Comparison of ENCODE assay signal across 10 mouse cellular contexts in the genomic region with DNA sequence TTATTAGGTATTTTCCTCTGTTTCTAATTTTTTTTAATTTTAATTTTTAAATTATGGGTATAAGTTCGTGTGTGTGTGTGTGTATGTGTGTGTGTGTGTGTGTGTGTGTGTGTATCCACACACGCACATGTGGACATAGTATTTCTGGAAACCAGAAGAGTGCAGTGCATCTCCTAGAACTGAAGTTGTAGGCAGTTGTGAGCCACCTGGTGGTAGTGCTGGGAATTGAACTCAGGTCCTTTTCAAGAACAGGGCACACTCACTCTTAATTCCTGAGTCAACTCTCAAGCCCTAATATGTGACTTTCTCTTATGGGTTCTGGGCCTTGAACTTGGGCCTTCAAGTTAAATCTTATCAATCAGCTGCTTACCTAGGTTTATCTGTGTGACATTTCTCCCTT. TPM values are rescaled to one million over a fixed set of nuclear protein-coding genes. Genes with fewer than 3 reads are reported as not detected.
A peak's percentile ranks its signal among the peaks of the same experiment; 100 is the strongest.
DNase-seq lines count a peak whose midpoint lies in the region; ATAC-seq lines count a peak whose summit lies in the region.
"Had no signal": no experiment of that assay in that cellular context is flagged by ENCODE, and none has a peak within 500 bp of the region (broad histone marks: within the 10 kb centered on the region; RNA-seq: fewer than 3 reads in every experiment).

No protein-coding gene starts in this region.

- H3K4me3 ChIP-seq in hindbrain, embryonic 11.5 days (ENCODE audit: low read depth, low read length), result no peak overlapping the region
- no peak overlapping the region for H3K4me3 ChIP-seq in hindbrain, embryonic 16.5 days (ENCODE audit: low read length)
- no peak overlapping the region for H3K4me3 ChIP-seq in neural tube, embryonic 11.5 days (ENCODE audit: low read depth, low read length)
- H3K4me3 ChIP-seq: embryonic facial prominence, embryonic 15.5 days; liver, embryonic 15.5 days had no signal

- H3K27ac ChIP-seq in hindbrain, embryonic 11.5 days (ENCODE audit: low read depth, low read length), result no peak overlapping the region
- no peak overlapping the region for H3K27ac ChIP-seq in hindbrain, embryonic 16.5 days (ENCODE audit: low read depth, low read length)
- no peak overlapping the region for H3K27ac ChIP-seq in neural tube, embryonic 11.5 days (ENCODE audit: low read depth, low read length)
- H3K27ac ChIP-seq: embryonic facial prominence, embryonic 15.5 days; liver, embryonic 15.5 days had no signal

- H3K9ac ChIP-seq in hindbrain, embryonic 11.5 days (ENCODE audit: low read depth, low read length), result no peak overlapping the region
- H3K9ac ChIP-seq in hindbrain, embryonic 16.5 days (ENCODE audit: low read depth, low read length), result no peak overlapping the region
- no peak overlapping the region for H3K9ac ChIP-seq in neural tube, embryonic 11.5 days (ENCODE audit: low read length)
- H3K9ac ChIP-seq: embryonic facial prominence, embryonic 15.5 days; liver, embryonic 15.5 days had no signal

- DNase-seq in hindbrain, embryonic 11.5 days (ENCODE audit: low spot score), result peak; percentile 64
- peak; percentile 15 for DNase-seq in CD4-positive helper T cell, adult 2 months (ENCODE audit: low read depth, low spot score)
- DNase-seq in adrenal gland, adult (ENCODE audit: inconsistent age in 2 of 2, low spot score in 1 of 2), result peak; percentile 39 to 84
- peak; percentile 63 for DNase-seq in forelimb bud, embryonic 11.5 days (ENCODE audit: low read depth, low spot score)
- DNase-seq in layer of hippocampus, adult 9-11 months, result peak; percentile 12
- peak; percentile 25 for DNase-seq in neural tube, embryonic 11.5 days (ENCODE audit: low spot score)

- no peak overlapping the region for H3K4me2 ChIP-seq in hindbrain, embryonic 11.5 days (replicated peaks; ENCODE audit: low read depth, low read length)
- H3K4me2 ChIP-seq in hindbrain, embryonic 16.5 days (ENCODE audit: low read length), result no peak overlapping the region
- no peak overlapping the region for H3K4me2 ChIP-seq in neural tube, embryonic 11.5 days (ENCODE audit: low read depth)
- H3K4me2 ChIP-seq: embryonic facial prominence, embryonic 15.5 days; liver, embryonic 15.5 days had no signal

- WGBS in hindbrain, embryonic 11.5 days, result 58% methylated on average over 2 of the region's 2 CpGs
- 53% methylated on average over 2 of the region's 2 CpGs for WGBS in hindbrain, embryonic 16.5 days
- WGBS in neural tube, embryonic 11.5 days, result 63% methylated on average over 2 of the region's 2 CpGs

- H3K9me3 ChIP-seq in hindbrain, embryonic 11.5 days (ENCODE audit: control insufficient read depth, low read length), result no peaks in the 10 kb centered on the region
- no peaks in the 10 kb centered on the region for H3K9me3 ChIP-seq in hindbrain, embryonic 16.5 days (ENCODE audit: control insufficient read depth, low read length)
- no peaks in the 10 kb centered on the region for H3K9me3 ChIP-seq in neural tube, embryonic 11.5 days (ENCODE audit: control insufficient read depth, low read length)
- H3K9me3 ChIP-seq: embryonic facial prominence, embryonic 15.5 days; liver, embryonic 15.5 days had no signal

- no peaks in the 10 kb centered on the region for H3K36me3 ChIP-seq in hindbrain, embryonic 11.5 days (ENCODE audit: control insufficient read depth, insufficient read depth, low read length)
- no peaks in the 10 kb centered on the region for H3K36me3 ChIP-seq in hindbrain, embryonic 16.5 days (ENCODE audit: control insufficient read depth, insufficient read depth, low read length)
- no peaks in the 10 kb centered on the region for H3K36me3 ChIP-seq in neural tube, embryonic 11.5 days (ENCODE audit: control insufficient read depth, insufficient read depth, low read length)
- H3K36me3 ChIP-seq: embryonic facial prominence, embryonic 15.5 days; liver, embryonic 15.5 days had no signal

- no peak for ATAC-seq in hindbrain, embryonic 11.5 days (ENCODE audit: low FRiP score)
- ATAC-seq in hindbrain, embryonic 16.5 days, result no peak
- ATAC-seq in neural tube, embryonic 11.5 days (ENCODE audit: insufficient read depth, low FRiP score, low TSS enrichment), result no peak
- no peak for ATAC-seq in erythroblast, adult 5-6 weeks (replicated peaks; ENCODE audit: low FRiP score, poor library complexity, severe bottlenecking)

- no peaks in the 10 kb centered on the region for H3K4me1 ChIP-seq in hindbrain, embryonic 11.5 days (replicated peaks; ENCODE audit: control insufficient read depth, insufficient read depth, low read length)
- H3K4me1 ChIP-seq in hindbrain, embryonic 16.5 days (ENCODE audit: control insufficient read depth, insufficient read depth, low read depth, low read length), result no peaks in the 10 kb centered on the region
- H3K4me1 ChIP-seq in neural tube, embryonic 11.5 days (ENCODE audit: control insufficient read depth, insufficient read depth, low read length), result no peaks in the 10 kb centered on the region
- H3K4me1 ChIP-seq: embryonic facial prominence, embryonic 15.5 days; liver, embryonic 15.5 days had no signal

- H3K27me3 ChIP-seq in hindbrain, embryonic 11.5 days (ENCODE audit: control insufficient read depth, insufficient read depth, low read length), result no peaks in the 10 kb centered on the region
- H3K27me3 ChIP-seq in hindbrain, embryonic 16.5 days (replicated peaks; ENCODE audit: control insufficient read depth, insufficient read depth, low read length), result no peaks in the 10 kb centered on the region
- H3K27me3 ChIP-seq in neural tube, embryonic 11.5 days (ENCODE audit: control insufficient read depth, insufficient read depth, low read length), result no peaks in the 10 kb centered on the region
- H3K27me3 ChIP-seq: embryonic facial prominence, embryonic 15.5 days; liver, embryonic 15.5 days had no signal

RNA-seq across cellular contexts. Expression of a gene that starts 27.6 kb away (rescaled TPM):
- 0.63 and 0.83 TPM in 2 replicates for polyA plus RNA-seq in hindbrain, embryonic 11.5 days (2014; fragmentation: Nextera tagmentation; extraction: Ambion mirVana)
- polyA plus RNA-seq in hindbrain, embryonic 16.5 days (2015; fragmentation: Nextera tagmentation; extraction: Ambion mirVana), result 1.7 and 2.3 TPM in 2 replicates
- not detected in 2 replicates for polyA plus RNA-seq in neural tube, embryonic 11.5 days (2014; fragmentation: Nextera tagmentation; extraction: Ambion mirVana)
- not detected in 2 replicates for total RNA-seq in erythroblast, adult 5-6 weeks (2015; ENCODE audit: low replicate concordance)
- total RNA-seq in erythroblast, adult 5-6 weeks (2017; ENCODE audit: low replicate concordance), result not detected in 2 replicates
- polyA plus RNA-seq: liver, embryonic 15.5 days had no signal

Comparison
In these comparisons a context has a peak if more than half of its experiments do, and no peak if none do; other contexts are left out.
1. DNase-seq: peak in every context shown above with its lines; median percentile 64 in hindbrain, embryonic 11.5 days; 63 in forelimb bud, embryonic 11.5 days; 62 in adrenal gland, adult; 25 in neural tube, embryonic 11.5 days; 15 in CD4-positive helper T cell, adult 2 months; 12 in layer of hippocampus, adult 9-11 months.